Mouse (Mus musculus): ENCODE data around the gene 4921536K21Rik. TPM values are rescaled to one million over a fixed set of nuclear protein-coding genes. Genes with fewer than 3 reads are reported as not detected.
A peak's percentile ranks its signal among the peaks of the same experiment; 100 is the strongest.

Gene 4921536K21Rik
- total and polyA plus RNA-seq, 3 experiments = 0.08 to 0.40 TPM; not detected in 1

DNA sequence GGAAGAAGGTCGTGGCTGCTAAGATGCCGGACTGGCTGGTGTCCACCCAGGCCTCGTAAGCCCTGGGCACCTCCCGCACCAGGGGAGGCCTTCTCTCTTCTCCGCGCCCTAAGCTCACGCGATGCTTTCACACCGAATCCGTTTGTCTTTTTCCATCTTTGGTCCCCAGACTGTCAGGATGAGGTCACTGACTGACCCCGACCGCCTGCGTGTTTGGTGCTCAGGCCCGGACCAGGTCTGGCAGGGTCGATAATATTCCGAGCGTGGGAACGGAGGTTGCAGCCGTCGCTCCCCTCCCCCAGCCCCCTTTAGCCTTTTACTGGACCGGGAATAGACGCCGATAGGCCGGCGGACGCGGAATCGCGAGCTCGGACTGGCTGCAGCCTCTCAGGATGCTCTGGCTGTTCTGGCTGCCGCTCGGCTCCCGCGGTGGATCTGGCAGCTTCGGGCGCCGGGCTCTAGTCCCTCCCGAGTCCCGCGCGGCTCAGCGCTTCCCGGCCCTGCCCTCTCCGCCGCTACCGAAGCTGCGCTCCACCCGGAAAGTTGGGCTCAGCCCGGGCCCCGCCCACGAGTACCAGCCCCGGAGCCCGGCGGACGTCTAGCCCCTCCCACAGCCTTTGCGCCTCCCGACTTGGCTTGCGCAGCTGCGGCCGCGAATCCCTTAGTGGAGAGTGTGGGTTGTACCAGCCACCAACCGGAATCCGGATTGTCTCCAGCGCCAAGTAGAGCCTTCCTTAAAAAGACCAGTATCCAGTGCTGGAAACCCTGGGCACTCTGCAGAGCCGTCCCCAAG, 18.6 kb upstream of the 4921536K21Rik start:
- Histone ChIP-seq H3K9ac (ENCODE audit: control insufficient read depth, low read depth, low read length, poor library complexity, severe bottlenecking) (peak overlapping the region; percentile 74), H3K27ac (ENCODE audit: control insufficient read depth, low read depth, low read length) (peak overlapping the region; percentile 85), H3K79me2 (ENCODE audit: control insufficient read depth, insufficient read depth, low read length, poor library complexity) (peaks cover 17% of the 10 kb centered on the region), H3K4me1 (ENCODE audit: control insufficient read depth in 1 of 2, insufficient read depth in 2 of 2, low read length in 2 of 2) (peaks cover 9 to 30% of the 10 kb centered on the region in 2 experiments; a peak in 3 of 4 replicates), H3K9me3 (replicated peaks; ENCODE audit: insufficient read depth, low read length) (no peaks in the 10 kb centered on the region), H3K36me3 (ENCODE audit: control insufficient read depth in 1 of 2, insufficient read depth in 2 of 2, low read length in 2 of 2) (peaks cover 0 to 10% of the 10 kb centered on the region in 2 experiments; a peak in 2 of 4 replicates), H3K27me3 (ENCODE audit: control insufficient read depth in 1 of 2, insufficient read depth in 2 of 2, low read length in 2 of 2) (no peaks in the 10 kb centered on the region), H3K4me3 (ENCODE audit: control insufficient read depth in 1 of 2, insufficient read depth in 1 of 2, low read depth in 2 of 2, low read length in 2 of 2) (peak overlapping the region; percentile 72 to 75)
- DNase-seq (ENCODE audit: low read depth, low spot score) = peak; percentile 98
- TF ChIP-seq MYC (IDR thresholded peaks at IDR 0.05; ENCODE audit: low read depth, low read length) (no peak), MEF2A (IDR thresholded peaks at IDR 0.05; ENCODE audit: extremely low read depth, insufficient replicate concordance, low read depth, low read length, poor library complexity, severe bottlenecking) (no peak), TAL1 (IDR thresholded peaks at IDR 0.05; ENCODE audit: low read length) (peak; percentile 18; the same call in 1 of the 2 replicates), SIN3A (IDR thresholded peaks at IDR 0.05; ENCODE audit: low read length) (peak; percentile 34; the same call in 1 of the 2 replicates), GATA1 (IDR thresholded peaks at IDR 0.05; ENCODE audit: low read depth, low read length) (no peak), SMC3 (IDR thresholded peaks at IDR 0.05; ENCODE audit: low read depth, low read length) (no peak), ETS1 (IDR thresholded peaks at IDR 0.05; ENCODE audit: low read depth, low read length) (no peak), UBTF (IDR thresholded peaks at IDR 0.05; ENCODE audit: borderline replicate concordance, insufficient read depth, low read depth, low read length) (no peak), ZC3H11A (IDR thresholded peaks at IDR 0.05; ENCODE audit: low read depth, low read length) (no peak), ZNF384 (IDR thresholded peaks at IDR 0.05; ENCODE audit: low read depth, low read length) (no peak), CTCF (IDR thresholded peaks at IDR 0.05 in 2 of 3, conservative IDR thresholded peaks at IDR 0.05 in 1 of 3; ENCODE audit: control insufficient read depth in 1 of 3, insufficient read depth in 1 of 3, low read depth in 2 of 3, low read length in 3 of 3, poor library complexity in 1 of 3, severe bottlenecking in 1 of 3) (no peak), NRF1 (IDR thresholded peaks at IDR 0.05; ENCODE audit: insufficient read depth, low read depth, low read length, poor library complexity, severe bottlenecking) (peak; percentile 80), MAX (IDR thresholded peaks at IDR 0.05; ENCODE audit: low read length) (no peak), JUND (IDR thresholded peaks at IDR 0.05; ENCODE audit: low read depth, low read length) (no peak), EP300 (IDR thresholded peaks at IDR 0.05; ENCODE audit: low read depth in 1 of 2, low read length in 2 of 2) (no peak), KAT2A (conservative IDR thresholded peaks at IDR 0.05; ENCODE audit: low read depth, low read length) (no peak; the same call in 1 of the 2 replicates), HCFC1 (IDR thresholded peaks at IDR 0.05; ENCODE audit: low read depth, low read length) (no peak; the same call in 1 of the 2 replicates), CHD1 (IDR thresholded peaks at IDR 0.05; ENCODE audit: low read depth, low read length) (no peak), TCF12 (IDR thresholded peaks at IDR 0.05; ENCODE audit: low read depth, low read length) (peak; percentile 22; the same call in 1 of the 2 replicates), MAFK (IDR thresholded peaks at IDR 0.05; ENCODE audit: borderline replicate concordance, low read depth, low read length) (no peak), MYB (IDR thresholded peaks at IDR 0.05; ENCODE audit: low read depth, low read length) (no peak), POLR2AphosphoS5 (IDR thresholded peaks at IDR 0.05; ENCODE audit: borderline replicate concordance, low read depth, low read length) (no peak), BHLHE40 (IDR thresholded peaks at IDR 0.05; ENCODE audit: borderline replicate concordance, low read depth, low read length) (no peak), ZMIZ1 (IDR thresholded peaks at IDR 0.05; ENCODE audit: low read depth, low read length) (no peak), TBP (IDR thresholded peaks at IDR 0.05; ENCODE audit: low read depth, low read length) (no peak), USF2 (IDR thresholded peaks at IDR 0.05; ENCODE audit: borderline replicate concordance in 1 of 2, insufficient read depth in 1 of 2, low read depth in 1 of 2, low read length in 2 of 2) (no peak), ELF1 (IDR thresholded peaks at IDR 0.05; ENCODE audit: low read depth, low read length) (peak; percentile 65; the same call in 1 of the 2 replicates), USF1 (IDR thresholded peaks at IDR 0.05; ENCODE audit: low read depth, low read length) (no peak), CHD2 (IDR thresholded peaks at IDR 0.05; ENCODE audit: low read length) (peak; percentile 34; the same call in 1 of the 2 replicates), POLR2AphosphoS2 (IDR thresholded peaks at IDR 0.05; ENCODE audit: low read length) (peak; percentile 58), MAZ (IDR thresholded peaks at IDR 0.05; ENCODE audit: low read depth, low read length) (0 out of 2 replicates have a peak, but pooled peaks have one; percentile 55), MXI1 (IDR thresholded peaks at IDR 0.05; ENCODE audit: low read depth, low read length) (no peak), GABPA (IDR thresholded peaks at IDR 0.05; ENCODE audit: low read depth, low read length) (no peak), POLR2A (IDR thresholded peaks at IDR 0.05; ENCODE audit: control insufficient read depth in 1 of 2, insufficient read depth in 1 of 2, low read depth in 1 of 2, low read length in 2 of 2, poor library complexity in 1 of 2) (peak; percentile 67 to 71; a peak in 2 of 4 replicates), RCOR1 (IDR thresholded peaks at IDR 0.05; ENCODE audit: low read depth, low read length) (no peak; the same call in 1 of the 2 replicates)

Data from MEL (cell line).